Mouse (Mus musculus): ENCODE results near the gene Timd4. TPM values are rescaled to one million over a fixed set of nuclear protein-coding genes. Genes with fewer than 3 reads are reported as not detected.

The Timd4 gene
- 0.20 and 0.24 TPM in 2 replicates for polyA plus RNA-seq (2016; fragmentation: Nextera tagmentation; extraction: Ambion mirVana)

DNA sequence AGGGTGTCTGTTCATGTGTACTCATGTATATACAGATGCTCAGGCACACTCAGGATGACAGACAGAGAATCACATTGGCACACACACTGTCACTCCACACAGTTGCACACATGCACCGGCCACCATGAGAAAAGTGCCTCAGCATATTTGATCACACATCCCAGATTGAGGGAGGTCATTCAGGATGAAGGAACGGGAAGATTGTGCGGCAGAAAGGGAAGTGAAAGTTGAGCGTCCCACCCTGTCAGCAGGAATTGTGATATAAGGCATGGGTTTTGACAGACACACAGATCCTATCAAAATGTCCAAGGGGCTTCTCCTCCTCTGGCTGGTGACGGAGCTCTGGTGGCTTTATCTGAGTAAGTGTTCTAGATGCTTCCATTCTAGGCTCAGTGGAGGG, at the start of gene Timd4:
Gene Timd4, plus strand, starts transcription at position 290 of the 400 bp plus-strand sequence.
- no peak within 1 kb of the TSS for H3K27ac ChIP-seq (replicated peaks)
- H3K36me3 ChIP-seq: no peaks in the 10 kb centered on the region
- H3K4me2 ChIP-seq (replicated peaks): no peak within 1 kb of the TSS
- no peaks in the 10 kb centered on the region for H3K27me3 ChIP-seq
- no peak for ATAC-seq (ENCODE audit: low FRiP score, low read depth)
- no peak within 1 kb of the TSS for H3K9ac ChIP-seq (replicated peaks)
- WGBS: 90% methylated on average over 5 of the region's 5 CpGs
- no peaks in the 10 kb centered on the region for H3K4me1 ChIP-seq
- H3K4me3 ChIP-seq: no peak within 1 kb of the TSS
- no peaks in the 10 kb centered on the region for H3K9me3 ChIP-seq

GRCm38 (mm10) chr11:46776879-46777278, 33.7 kb upstream of the Timd4 start:
- H3K9me3 ChIP-seq: no peaks in the 10 kb centered on the region
- H3K27ac ChIP-seq (replicated peaks): no peak overlapping the region
- H3K4me1 ChIP-seq: no peaks in the 10 kb centered on the region
- H3K27me3 ChIP-seq: no peaks in the 10 kb centered on the region
- ATAC-seq (ENCODE audit: low FRiP score, low read depth): no peak
- H3K9ac ChIP-seq (replicated peaks): no peak overlapping the region
- WGBS: 85% methylated on average over 3 of the region's 3 CpGs
- H3K36me3 ChIP-seq: no peaks in the 10 kb centered on the region
- H3K4me2 ChIP-seq (replicated peaks): no peak overlapping the region
- no peak overlapping the region for H3K4me3 ChIP-seq

DNA sequence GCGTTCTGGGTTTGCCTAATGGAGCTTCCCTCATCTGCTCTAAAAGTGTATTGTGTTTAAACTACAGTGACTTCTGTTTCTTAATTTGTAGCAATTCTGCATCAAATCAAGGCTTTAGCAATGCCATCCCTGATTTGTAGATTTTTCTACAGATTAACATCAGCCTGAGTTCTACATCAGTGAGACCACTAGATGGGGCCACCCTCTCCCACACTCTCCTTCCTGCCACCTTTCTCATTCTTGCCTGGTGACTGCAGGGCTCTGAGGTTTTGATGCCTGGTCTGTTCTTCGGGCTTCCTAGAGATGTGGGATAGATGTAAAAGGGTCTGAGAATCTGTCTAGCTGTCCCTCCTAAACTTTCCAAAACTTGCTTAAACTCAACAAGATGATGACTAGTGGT, 30.8 kb upstream of the Timd4 start:
- Histone ChIP-seq H3K9me3 (no peaks in the 10 kb centered on the region), H3K4me1 (no peaks in the 10 kb centered on the region), H3K36me3 (no peaks in the 10 kb centered on the region), H3K27ac (replicated peaks) (no peak overlapping the region), H3K4me2 (replicated peaks) (no peak overlapping the region), H3K27me3 (no peaks in the 10 kb centered on the region), H3K9ac (replicated peaks) (no peak overlapping the region), H3K4me3 (no peak overlapping the region)
- 92% methylated on average over 2 of the region's 2 CpGs for WGBS
- no peak for ATAC-seq (ENCODE audit: low FRiP score, low read depth)

- Histone ChIP-seq H3K36me3 (no peaks in the 10 kb centered on the region), H3K27ac (replicated peaks) (no peak overlapping the region), H3K27me3 (no peaks in the 10 kb centered on the region), H3K9me3 (no peaks in the 10 kb centered on the region), H3K4me3 (no peak overlapping the region), H3K9ac (replicated peaks) (no peak overlapping the region), H3K4me1 (no peaks in the 10 kb centered on the region), H3K4me2 (replicated peaks) (no peak overlapping the region)
- 88% methylated on average over 2 of the region's 2 CpGs for WGBS
- ATAC-seq (ENCODE audit: low FRiP score, low read depth): no peak
Measured at GRCm38 (mm10) chr11:46804440-46804839, 6.2 kb upstream of the Timd4 start.

GRCm38 (mm10) chr11:46817692-46818091, 7.1 kb downstream of the Timd4 start:
- no peak for ATAC-seq (ENCODE audit: low FRiP score, low read depth)
- no peak overlapping the region for H3K27ac ChIP-seq (replicated peaks)
- H3K4me3 ChIP-seq: no peak overlapping the region
- H3K4me2 ChIP-seq (replicated peaks): no peak overlapping the region
- no peaks in the 10 kb centered on the region for H3K27me3 ChIP-seq
- 89% methylated on average over 5 of the region's 5 CpGs for WGBS
- no peaks in the 10 kb centered on the region for H3K9me3 ChIP-seq
- no peaks in the 10 kb centered on the region for H3K36me3 ChIP-seq
- H3K9ac ChIP-seq (replicated peaks): no peak overlapping the region
- no peaks in the 10 kb centered on the region for H3K4me1 ChIP-seq

DNA sequence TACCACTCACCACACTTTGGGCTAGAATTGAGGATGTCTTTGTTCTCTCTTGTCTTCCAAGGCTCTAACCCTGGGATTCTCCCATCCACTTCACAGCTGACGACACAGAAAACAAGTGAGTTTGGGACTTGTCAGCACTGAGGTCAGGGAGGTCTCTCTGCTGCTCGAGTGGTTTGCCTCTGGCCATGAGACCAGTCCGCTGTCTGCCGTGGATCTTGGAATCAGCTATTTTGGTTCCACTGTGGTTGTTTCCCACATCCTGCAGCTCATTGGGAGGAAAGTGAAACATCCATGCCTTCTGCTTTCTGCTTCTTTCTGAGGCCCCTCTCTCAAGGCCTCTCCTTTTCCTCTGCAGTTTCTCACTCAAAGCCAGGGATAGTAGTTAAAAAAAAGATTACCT, 9.3 kb downstream of the Timd4 start:
- WGBS: 65% methylated on average over 4 of the region's 4 CpGs
- Histone ChIP-seq H3K9me3 (no peaks in the 10 kb centered on the region), H3K4me1 (no peaks in the 10 kb centered on the region), H3K9ac (replicated peaks) (no peak overlapping the region), H3K4me3 (no peak overlapping the region), H3K27ac (replicated peaks) (no peak overlapping the region), H3K4me2 (replicated peaks) (no peak overlapping the region), H3K36me3 (no peaks in the 10 kb centered on the region), H3K27me3 (no peaks in the 10 kb centered on the region)
- no peak for ATAC-seq (ENCODE audit: low FRiP score, low read depth)

DNA sequence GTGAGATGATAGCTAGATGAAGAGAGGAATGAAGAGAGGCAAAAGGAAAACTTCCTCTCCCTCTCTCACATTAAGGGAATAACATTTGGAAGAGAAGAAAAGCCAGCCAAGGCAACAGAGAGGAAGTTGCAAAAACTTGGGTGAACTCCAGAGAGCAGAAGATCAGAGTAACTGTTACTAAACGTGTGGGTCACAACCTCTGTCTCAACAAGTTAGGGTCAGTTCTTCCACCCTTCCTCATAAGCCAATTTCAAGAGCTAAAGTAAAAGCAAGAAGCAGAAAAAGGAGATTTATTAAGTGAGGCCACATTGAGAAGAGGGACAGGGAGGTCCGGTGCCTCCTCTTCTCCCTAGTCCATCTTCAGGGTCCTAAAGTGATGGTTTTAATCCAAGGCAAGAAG, 19.7 kb downstream of the Timd4 start:
- no peak overlapping the region for H3K4me3 ChIP-seq
- no peak overlapping the region for H3K27ac ChIP-seq (replicated peaks)
- no peaks in the 10 kb centered on the region for H3K36me3 ChIP-seq
- WGBS: 81% methylated on average over 2 of the region's 2 CpGs
- H3K9me3 ChIP-seq: no peaks in the 10 kb centered on the region
- H3K4me2 ChIP-seq (replicated peaks): no peak overlapping the region
- no peak overlapping the region for H3K9ac ChIP-seq (replicated peaks)
- no peaks in the 10 kb centered on the region for H3K27me3 ChIP-seq
- H3K4me1 ChIP-seq: no peaks in the 10 kb centered on the region
- no peak for ATAC-seq (ENCODE audit: low FRiP score, low read depth)

DNA sequence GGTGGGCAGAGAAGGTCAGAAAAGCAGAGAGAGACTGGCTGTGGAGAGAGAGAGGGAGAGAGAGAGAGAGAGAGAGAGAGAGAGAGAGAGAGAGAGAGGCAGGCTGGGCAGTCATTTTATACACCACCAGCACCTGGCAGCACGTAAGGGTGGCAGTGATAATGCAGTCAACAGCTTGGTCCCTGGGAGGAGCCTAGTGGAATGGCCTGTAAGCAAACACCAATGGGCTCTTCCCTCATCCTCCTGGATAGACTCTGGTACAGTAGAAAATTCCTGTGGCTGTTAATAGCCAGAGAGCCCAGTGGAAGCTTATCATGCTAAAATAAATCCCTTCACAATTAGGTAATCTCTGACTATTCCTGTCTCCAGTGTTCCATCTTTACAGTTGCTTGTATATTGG, 24.5 kb downstream of the Timd4 start:
- no peaks in the 10 kb centered on the region for H3K4me1 ChIP-seq
- ATAC-seq (ENCODE audit: low FRiP score, low read depth): no peak
- no peak overlapping the region for H3K4me2 ChIP-seq (replicated peaks)
- no peaks in the 10 kb centered on the region for H3K9me3 ChIP-seq
- H3K27me3 ChIP-seq: no peaks in the 10 kb centered on the region
- H3K27ac ChIP-seq (replicated peaks): no peak overlapping the region
- H3K36me3 ChIP-seq: no peaks in the 10 kb centered on the region
- H3K9ac ChIP-seq (replicated peaks): no peak overlapping the region
- 78% methylated on average over 1 of the region's 1 CpGs for WGBS
- H3K4me3 ChIP-seq: no peak overlapping the region

DNA sequence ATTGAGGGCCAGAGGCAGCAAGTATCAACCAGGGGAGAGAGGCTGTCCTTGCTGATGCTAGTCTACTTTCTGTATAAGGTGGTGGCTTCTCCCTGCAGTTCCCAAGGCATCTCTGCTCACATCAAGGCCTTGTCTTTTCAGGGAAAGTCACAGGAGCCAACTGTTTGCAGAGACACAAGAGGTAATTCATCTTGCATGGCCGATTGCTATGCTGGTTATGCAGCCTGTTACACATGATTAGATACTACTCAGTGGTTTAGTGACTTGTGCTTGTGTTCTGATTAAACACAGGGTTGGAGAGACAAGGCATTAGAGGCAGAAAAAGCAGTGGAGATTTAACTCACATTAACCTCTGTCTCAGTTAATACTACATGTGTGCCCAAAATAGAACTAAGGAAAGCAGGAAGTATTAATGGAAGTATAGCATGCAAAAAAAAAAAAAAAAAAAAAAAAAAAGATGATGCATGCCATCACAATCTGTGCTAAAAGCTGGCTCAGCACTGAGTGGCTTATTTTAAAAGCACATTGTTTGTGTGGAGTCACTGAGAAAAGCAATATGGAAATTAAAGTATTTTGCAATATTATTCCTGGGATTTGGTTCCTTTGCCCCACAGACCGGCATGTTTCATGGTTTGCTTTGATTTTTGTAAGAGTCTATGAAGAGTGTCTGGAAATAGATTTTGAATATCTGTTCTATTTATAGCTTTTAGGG, 31.6 kb downstream of the Timd4 start:
- WGBS: 72% methylated on average over 2 of the region's 2 CpGs
- ATAC-seq (ENCODE audit: low FRiP score, low read depth): no peak
- no peaks in the 10 kb centered on the region for H3K36me3 ChIP-seq
- no peak overlapping the region for H3K4me2 ChIP-seq (replicated peaks)
- no peaks in the 10 kb centered on the region for H3K4me1 ChIP-seq
- H3K9ac ChIP-seq (replicated peaks): no peak overlapping the region
- H3K27ac ChIP-seq (replicated peaks): no peak overlapping the region
- H3K9me3 ChIP-seq: no peaks in the 10 kb centered on the region
- H3K27me3 ChIP-seq: no peaks in the 10 kb centered on the region
- no peak overlapping the region for H3K4me3 ChIP-seq

- Histone ChIP-seq H3K9ac (replicated peaks) (no peak overlapping the region), H3K4me1 (0 out of 2 replicates have a peak, but pooled peaks cover 2% of the 10 kb centered on the region), H3K27me3 (no peaks in the 10 kb centered on the region), H3K4me2 (replicated peaks) (no peak overlapping the region), H3K36me3 (no peaks in the 10 kb centered on the region), H3K9me3 (no peaks in the 10 kb centered on the region), H3K4me3 (no peak overlapping the region), H3K27ac (replicated peaks) (no peak overlapping the region)
- WGBS: 61% methylated on average over 1 of the region's 1 CpGs
- no peak for ATAC-seq (ENCODE audit: low FRiP score, low read depth)
Measured at GRCm38 (mm10) chr11:46846661-46847060, 36.1 kb downstream of the Timd4 start.

DNA sequence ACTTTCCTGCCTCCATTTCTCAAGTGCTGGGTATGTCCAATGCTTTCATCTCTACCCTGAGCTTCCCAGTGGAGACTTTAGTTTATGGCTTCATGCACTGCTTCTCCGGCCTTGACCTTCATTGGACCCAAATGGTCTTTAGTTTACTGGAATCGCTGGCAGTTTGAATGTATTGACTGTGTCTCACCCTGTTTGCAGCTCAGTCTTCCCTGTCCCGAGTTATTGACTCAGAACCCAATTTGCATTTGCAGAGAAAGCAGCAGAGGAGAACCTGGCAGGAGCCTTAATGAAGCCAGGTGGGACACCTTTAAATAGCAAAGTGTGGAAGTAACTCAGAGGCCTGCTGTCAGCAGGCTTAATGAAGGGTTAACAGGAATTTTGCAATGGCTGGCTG, 37.2 kb downstream of the Timd4 start:
- no peaks in the 10 kb centered on the region for H3K27me3 ChIP-seq
- ATAC-seq (ENCODE audit: low FRiP score, low read depth): no peak
- 48% methylated on average over 3 of the region's 3 CpGs for WGBS
- no peaks in the 10 kb centered on the region for H3K36me3 ChIP-seq
- H3K27ac ChIP-seq (replicated peaks): no peak overlapping the region
- H3K9ac ChIP-seq (replicated peaks): no peak overlapping the region
- H3K4me1 ChIP-seq: 0 out of 2 replicates have a peak, but pooled peaks cover 2% of the 10 kb centered on the region
- no peak overlapping the region for H3K4me3 ChIP-seq
- H3K9me3 ChIP-seq: no peaks in the 10 kb centered on the region
- no peak overlapping the region for H3K4me2 ChIP-seq (replicated peaks)

- Histone ChIP-seq H3K27me3 (no peaks in the 10 kb centered on the region), H3K4me3 (no peak overlapping the region), H3K4me1 (0 out of 2 replicates have a peak, but pooled peaks cover 2% of the 10 kb centered on the region), H3K27ac (replicated peaks) (no peak overlapping the region), H3K9me3 (no peaks in the 10 kb centered on the region), H3K9ac (replicated peaks) (no peak overlapping the region), H3K4me2 (replicated peaks) (no peak overlapping the region), H3K36me3 (no peaks in the 10 kb centered on the region)
- no peak; the same call in 1 of the 2 replicates for ATAC-seq (ENCODE audit: low FRiP score, low read depth)
- 40% methylated on average over 8 of the region's 8 CpGs for WGBS
Measured at GRCm38 (mm10) chr11:46848221-46848971, 37.8 kb downstream of the Timd4 start.

Measured in midbrain, embryonic 12.5 days (tissue).